Mouse (Mus musculus) forebrain, embryonic 14.5 days (tissue): Measurements from ENCODE around the gene Slc16a8. TPM values are rescaled to one million over a fixed set of nuclear protein-coding genes. Genes with fewer than 3 reads are reported as not detected.
A peak's percentile ranks its signal among the peaks of the same experiment; 100 is the strongest.

Experiments used
- ATAC-seq: fragments of 200-750 bp; cut with Nextera tagmentation; 2 replicates; pipeline ENCODE4 v1.8.0; 2017; ENCODE audit warnings: mild to moderate bottlenecking, moderate library complexity
- DNase-seq: peaks from one replicate; pipeline ENCODE4 v3.0.0-alpha.2; 2015; ENCODE audit warnings: low spot score
- H3K27ac ChIP-seq: fragments of 300-500 bp; sonication (generic); 2 replicates; pipeline ENCODE4 v1.5.1; 2014; ENCODE audit warnings: low read depth, mild to moderate bottlenecking, control low read depth, low read length, moderate library complexity
- H3K27me3 ChIP-seq: fragments of 300-500 bp; sonication (generic); replicated peaks from 2 replicates; pipeline ENCODE4 v1.6.1; 2014; ENCODE audit warnings: low read length, control low read depth, mixed read lengths; ENCODE audit not compliant: control insufficient read depth, insufficient read depth
- H3K36me3 ChIP-seq: fragments of 300-500 bp; sonication (generic); 2 replicates; pipeline ENCODE4 v1.6.1; 2014; ENCODE audit warnings: low read length, control low read depth; ENCODE audit not compliant: control insufficient read depth, insufficient read depth
- H3K4me1 ChIP-seq: fragments of 300-500 bp; sonication (generic); 2 replicates; pipeline ENCODE4 v1.6.1; 2014; ENCODE audit warnings: antibody characterized with exemption, low read length, control low read depth; ENCODE audit not compliant: control insufficient read depth, insufficient read depth
- H3K4me2 ChIP-seq: fragments of 300-500 bp; sonication (generic); 2 replicates; pipeline ENCODE4 v1.6.1; 2014; ENCODE audit warnings: mild to moderate bottlenecking, control low read depth, low read length
- H3K4me3 ChIP-seq: fragments of 300-500 bp; sonication (generic); 2 replicates; pipeline ENCODE4 v1.5.1; 2014; ENCODE audit warnings: low read depth, low read length, control low read depth
- H3K9ac ChIP-seq: fragments of 300-500 bp; sonication (generic); 2 replicates; pipeline ENCODE4 v1.6.1; 2014; ENCODE audit warnings: mild to moderate bottlenecking, low read length, control low read depth, moderate library complexity
- H3K9me3 ChIP-seq: fragments of 300-500 bp; sonication (generic); replicated peaks from 2 replicates; pipeline ENCODE4 v1.6.1; 2016; ENCODE audit warnings: low read length, control low read depth, mixed read lengths; ENCODE audit not compliant: control insufficient read depth
- WGBS: fragments of 180-500 bp; shearing (Covaris S2); extraction: QIAGEN DNeasy Blood & Tissue Kit; methylation state at CpG from one replicate; pipeline ENCODE4 v1.1.7; 2014; 5-methylcytosine and 5-hydroxymethylcytosine counted together
- polyA plus RNA-seq: library from polyadenylated mRNA; unstranded; fragments of >200 nt; fragmentation: Nextera tagmentation; extraction: Ambion mirVana; gene quantifications from 2 replicates; pipeline ENCODE4 v1.2.1, GENCODE M21; 2014

The Slc16a8 gene
- polyA plus RNA-seq, 1 experiment from 2014 or later = 0.60 TPM

- Histone ChIP-seq H3K4me1 (peaks cover 9% of the 10 kb centered on the region; the same call in 1 of the 2 replicates), H3K9ac (peak overlapping the region; percentile 46; the same call in 1 of the 2 replicates), H3K27me3 (no peaks in the 10 kb centered on the region), H3K27ac (no peak overlapping the region), H3K9me3 (no peaks in the 10 kb centered on the region), H3K4me2 (peak overlapping the region; percentile 81), H3K4me3 (peak overlapping the region; percentile 27), H3K36me3 (no peaks in the 10 kb centered on the region)
- ATAC-seq (peak; percentile 30), DNase-seq (peak; percentile 67)
- 12% methylated on average over 17 of the region's 17 CpGs for WGBS
Observed at GRCm38 (mm10) chr15:79271124-79271746, 16.7 kb upstream of the Slc16a8 start.

DNA sequence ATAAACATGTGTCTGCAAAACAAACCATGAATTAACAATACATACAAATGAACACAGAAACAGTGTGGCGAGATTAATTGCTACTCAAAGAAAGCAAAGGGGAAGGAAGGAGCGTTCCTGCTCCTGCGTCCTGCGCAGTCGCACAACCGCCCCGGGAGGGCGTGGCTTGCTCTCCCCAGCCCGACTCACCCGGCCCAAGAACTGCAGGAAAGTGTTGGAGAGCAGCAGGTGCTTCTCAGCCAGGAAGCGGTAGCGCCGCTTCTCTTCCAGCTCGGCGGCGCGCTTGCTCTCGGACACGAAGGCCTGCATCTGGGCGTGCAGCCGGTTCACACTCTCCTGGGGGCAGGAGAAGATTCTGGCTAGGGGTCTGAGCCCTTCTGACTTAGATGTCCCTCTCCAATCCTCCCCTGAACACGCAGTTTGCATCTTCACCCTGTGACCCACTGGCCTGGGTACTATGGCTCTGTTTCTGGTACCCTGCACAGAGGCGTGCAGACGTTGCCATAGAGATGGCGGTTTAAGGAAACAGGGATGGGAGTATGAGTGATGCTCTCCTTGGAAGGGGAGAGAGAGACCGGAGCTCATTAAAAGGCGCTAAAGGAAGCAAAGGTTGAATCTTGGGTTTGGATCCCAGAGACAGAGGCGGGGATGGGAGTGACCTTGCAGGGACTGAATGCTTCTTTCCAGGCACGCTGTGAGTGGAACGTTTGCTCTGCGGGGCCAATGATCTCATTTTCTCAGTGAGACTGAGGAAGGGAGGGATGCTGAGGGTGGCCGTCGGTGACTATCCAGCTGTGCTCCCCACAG, 16.0 kb upstream of the Slc16a8 start:
- Histone ChIP-seq H3K4me1 (peaks cover 9% of the 10 kb centered on the region; the same call in 1 of the 2 replicates), H3K9me3 (no peaks in the 10 kb centered on the region), H3K4me2 (peak overlapping the region; percentile 81), H3K36me3 (no peaks in the 10 kb centered on the region), H3K4me3 (peak overlapping the region; percentile 27), H3K27me3 (no peaks in the 10 kb centered on the region), H3K27ac (no peak overlapping the region; the same call in 1 of the 2 replicates), H3K9ac (peak overlapping the region; percentile 46)
- DNase-seq (peak; percentile 80), ATAC-seq (peak; percentile 88)
- under 1% methylated on average over 33 of the region's 33 CpGs for WGBS

- DNase-seq (no peak), ATAC-seq (no peak)
- Histone ChIP-seq H3K9me3 (no peaks in the 10 kb centered on the region), H3K36me3 (no peaks in the 10 kb centered on the region), H3K4me1 (peaks cover 9% of the 10 kb centered on the region; the same call in 1 of the 2 replicates), H3K4me2 (no peak overlapping the region), H3K27me3 (no peaks in the 10 kb centered on the region), H3K27ac (no peak overlapping the region), H3K4me3 (no peak overlapping the region), H3K9ac (no peak overlapping the region)
- 22% methylated on average over 1 of the region's 1 CpGs for WGBS
Observed at GRCm38 (mm10) chr15:79268521-79268920, 14.0 kb upstream of the Slc16a8 start.

DNA sequence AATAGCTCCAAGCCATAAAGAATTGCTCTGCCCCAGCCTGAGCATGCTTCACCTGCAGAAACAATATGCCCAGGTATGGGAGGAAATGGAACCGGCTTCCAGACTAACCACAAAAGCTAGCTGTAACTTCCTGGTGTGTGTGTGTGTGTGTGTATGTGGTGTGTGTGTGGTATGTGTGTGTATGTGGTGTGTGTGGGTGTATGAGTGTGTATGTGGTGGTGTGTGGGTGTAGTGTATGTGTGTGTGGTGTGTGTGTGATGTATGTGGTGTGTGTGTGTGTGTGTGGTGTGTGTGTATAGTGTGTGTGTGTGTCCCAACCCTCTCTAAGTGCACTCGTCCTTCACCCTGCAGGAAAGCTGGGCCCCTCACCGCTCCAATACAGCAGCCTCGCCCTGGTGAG, 10.8 kb upstream of the Slc16a8 start:
- peaks cover 25% of the 10 kb centered on the region for H3K27me3 ChIP-seq
- no peak for DNase-seq
- 80% methylated on average over 4 of the region's 4 CpGs for WGBS

DNA sequence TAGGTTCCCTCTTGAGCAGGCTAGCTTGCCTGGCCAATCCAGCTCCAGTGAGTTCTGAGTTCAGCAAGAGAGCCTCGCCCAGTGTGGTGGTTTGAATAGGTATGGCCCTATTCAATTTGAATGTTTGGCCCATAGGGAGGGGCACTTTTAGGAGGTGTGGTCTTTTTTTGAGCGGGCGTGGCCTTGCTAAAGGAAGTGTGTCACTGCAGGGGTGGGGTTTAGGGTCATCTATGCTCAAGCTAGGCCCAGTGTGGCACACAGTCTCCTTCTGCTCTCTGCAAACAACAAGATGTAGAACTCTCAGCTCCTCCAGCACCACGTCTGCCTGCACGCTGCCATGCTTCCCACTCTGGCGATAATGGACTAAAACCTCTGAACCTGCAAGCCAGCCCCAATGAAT, 9.2 kb upstream of the Slc16a8 start:
- Histone ChIP-seq H3K36me3 (no peaks in the 10 kb centered on the region), H3K4me2 (no peak overlapping the region), H3K9me3 (no peaks in the 10 kb centered on the region), H3K4me3 (no peak overlapping the region), H3K9ac (no peak overlapping the region), H3K27me3 (peaks cover 33% of the 10 kb centered on the region), H3K4me1 (peaks cover 4% of the 10 kb centered on the region; the same call in 1 of the 2 replicates), H3K27ac (no peak overlapping the region)
- DNase-seq = no peak
- 90% methylated on average over 6 of the region's 6 CpGs for WGBS
- no peak for ATAC-seq

More for the DNA sequence above, 10.8 kb upstream of the Slc16a8 start:
- Histone ChIP-seq H3K4me2 (no peak overlapping the region), H3K9me3 (no peaks in the 10 kb centered on the region), H3K4me1 (peaks cover 7% of the 10 kb centered on the region; the same call in 1 of the 2 replicates), H3K36me3 (no peaks in the 10 kb centered on the region), H3K4me3 (no peak overlapping the region), H3K27ac (no peak overlapping the region), H3K9ac (no peak overlapping the region)
- ATAC-seq = no peak

- 92% methylated on average over 3 of the region's 3 CpGs for WGBS
- H3K9me3 ChIP-seq = no peaks in the 10 kb centered on the region
Observed at GRCm38 (mm10) chr15:79262786-79263309, 8.3 kb upstream of the Slc16a8 start.

GRCm38 (mm10) chr15:79262375-79262774, 7.8 kb upstream of the Slc16a8 start:
- no peak overlapping the region for H3K27ac ChIP-seq
- H3K4me1 ChIP-seq = peaks cover 4% of the 10 kb centered on the region; the same call in 1 of the 2 replicates
- H3K36me3 ChIP-seq = no peaks in the 10 kb centered on the region
- DNase-seq (no peak), ATAC-seq (no peak)
- peak overlapping the region; percentile 84 for H3K4me2 ChIP-seq
- no peak overlapping the region for H3K4me3 ChIP-seq
- peaks cover 33% of the 10 kb centered on the region for H3K27me3 ChIP-seq
- no peaks in the 10 kb centered on the region for H3K9me3 ChIP-seq
- H3K9ac ChIP-seq = no peak overlapping the region
- 29% methylated on average over 13 of the region's 13 CpGs for WGBS

More at GRCm38 (mm10) chr15:79262786-79263309, 8.3 kb upstream of the Slc16a8 start:
- Histone ChIP-seq H3K36me3 (no peaks in the 10 kb centered on the region), H3K4me3 (no peak overlapping the region), H3K27me3 (peaks cover 33% of the 10 kb centered on the region), H3K27ac (no peak overlapping the region), H3K4me1 (peaks cover 4% of the 10 kb centered on the region; the same call in 1 of the 2 replicates), H3K9ac (no peak overlapping the region), H3K4me2 (no peak overlapping the region)
- ATAC-seq = no peak
- DNase-seq = no peak

DNA sequence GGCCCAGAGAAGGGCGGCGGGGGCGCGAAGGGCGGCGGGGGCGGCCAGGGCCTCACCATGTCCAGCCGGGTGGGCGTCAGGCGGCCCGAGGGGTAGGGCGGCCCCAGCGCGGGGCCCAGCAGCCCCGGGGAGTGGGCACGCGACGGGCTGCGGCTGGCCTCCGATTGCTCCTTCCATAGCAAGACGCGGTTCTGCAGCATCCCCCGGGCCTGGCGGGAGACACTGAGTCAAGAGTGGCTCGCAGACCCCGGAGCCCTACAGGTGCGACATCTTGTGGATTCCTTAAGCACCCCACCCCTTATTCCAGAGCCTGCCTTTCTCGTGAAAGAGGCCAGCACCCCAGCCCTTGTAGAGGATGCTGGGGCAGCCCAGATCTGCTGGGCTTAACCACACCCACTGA, 7.2 kb upstream of the Slc16a8 start:
- Histone ChIP-seq H3K27ac (no peak overlapping the region), H3K36me3 (no peaks in the 10 kb centered on the region), H3K4me1 (peaks cover 4% of the 10 kb centered on the region; the same call in 1 of the 2 replicates), H3K4me3 (peak overlapping the region; percentile 48), H3K4me2 (peak overlapping the region; percentile 84), H3K9me3 (no peaks in the 10 kb centered on the region), H3K9ac (peak overlapping the region; percentile 63), H3K27me3 (peaks cover 33% of the 10 kb centered on the region)
- no peak for DNase-seq
- ATAC-seq = peak; percentile 66
- 0% methylated on average over 10 of the region's 28 CpGs for WGBS
